Mouse (Mus musculus): ENCODE results near the gene Cmbl. TPM values are rescaled to one million over a fixed set of nuclear protein-coding genes. Genes with fewer than 3 reads are reported as not detected.

Gene Cmbl
- polyA plus RNA-seq, 1 experiment = 5.3 TPM

- Histone ChIP-seq H3K36me3 (ENCODE audit: control insufficient read depth, insufficient read depth) (no peaks in the 10 kb centered on the region), H3K4me3 (ENCODE audit: insufficient read depth, poor library complexity, severe bottlenecking) (no peak overlapping the region), H3K79me3 (ENCODE audit: low read depth) (no peaks in the 10 kb centered on the region), H3K79me2 (ENCODE audit: control insufficient read depth, insufficient read depth) (no peaks in the 10 kb centered on the region), H3ac (ENCODE audit: control insufficient read depth, insufficient read length, low read depth) (no peak overlapping the region), H3K27me3 (ENCODE audit: control insufficient read depth, insufficient read depth, insufficient read length) (no peaks in the 10 kb centered on the region)
- TF ChIP-seq MAX (IDR thresholded peaks at IDR 0.05) = no peak
- no peak for TF ChIP-seq FOSL1 (IDR thresholded peaks at IDR 0.05; ENCODE audit: insufficient read depth, low read length, poor library complexity, severe bottlenecking)
- no peak for TF ChIP-seq CTCF (IDR thresholded peaks at IDR 0.05; ENCODE audit: control insufficient read depth, insufficient read depth, insufficient read length)
- TF ChIP-seq USF1 (IDR thresholded peaks at IDR 0.05; ENCODE audit: low read depth) = no peak
- TF ChIP-seq MYOD1 (IDR thresholded peaks at IDR 0.05; ENCODE audit: control insufficient read depth, insufficient read length, low read depth) = no peak
- no peak for TF ChIP-seq CEBPB (IDR thresholded peaks at IDR 0.05; ENCODE audit: low read depth)
- TF ChIP-seq MYOG (IDR thresholded peaks at IDR 0.05; ENCODE audit: control insufficient read depth, extremely low read depth, insufficient read length) = no peak
Observed at GRCm38 (mm10) chr15:31545058-31545457, 20.1 kb upstream of the Cmbl start.

- no peaks in the 10 kb centered on the region for H3K79me3 ChIP-seq (ENCODE audit: low read depth)
- no peak overlapping the region for H3ac ChIP-seq (ENCODE audit: control insufficient read depth, insufficient read length, low read depth)
- no peak overlapping the region for H3K4me3 ChIP-seq (ENCODE audit: insufficient read depth, poor library complexity, severe bottlenecking)
- no peaks in the 10 kb centered on the region for H3K36me3 ChIP-seq (ENCODE audit: control insufficient read depth, insufficient read depth)
- no peaks in the 10 kb centered on the region for H3K79me2 ChIP-seq (ENCODE audit: control insufficient read depth, insufficient read depth)
- no peaks in the 10 kb centered on the region for H3K27me3 ChIP-seq (ENCODE audit: control insufficient read depth, insufficient read depth, insufficient read length)
- TF ChIP-seq FOSL1 (IDR thresholded peaks at IDR 0.05; ENCODE audit: insufficient read depth, low read length, poor library complexity, severe bottlenecking) = peak; percentile 46
- no peak for TF ChIP-seq CEBPB (IDR thresholded peaks at IDR 0.05; ENCODE audit: low read depth)
- TF ChIP-seq MYOG (IDR thresholded peaks at IDR 0.05; ENCODE audit: control insufficient read depth, extremely low read depth, insufficient read length) = no peak
Observed at GRCm38 (mm10) chr15:31546291-31546690, 18.9 kb upstream of the Cmbl start.

- Histone ChIP-seq H3ac (ENCODE audit: control insufficient read depth, insufficient read length, low read depth) (no peak overlapping the region), H3K4me3 (ENCODE audit: insufficient read depth, poor library complexity, severe bottlenecking) (no peak overlapping the region), H3K79me2 (ENCODE audit: control insufficient read depth, insufficient read depth) (no peaks in the 10 kb centered on the region), H3K79me3 (ENCODE audit: low read depth) (no peaks in the 10 kb centered on the region), H3K27me3 (ENCODE audit: control insufficient read depth, insufficient read depth, insufficient read length) (no peaks in the 10 kb centered on the region), H3K36me3 (ENCODE audit: control insufficient read depth, insufficient read depth) (no peaks in the 10 kb centered on the region)
- TF ChIP-seq MAX (IDR thresholded peaks at IDR 0.05) = no peak
- no peak for TF ChIP-seq CTCF (IDR thresholded peaks at IDR 0.05; ENCODE audit: control insufficient read depth, insufficient read depth, insufficient read length)
- no peak for TF ChIP-seq MYOD1 (IDR thresholded peaks at IDR 0.05; ENCODE audit: control insufficient read depth, insufficient read length, low read depth)
- TF ChIP-seq FOSL1 (IDR thresholded peaks at IDR 0.05; ENCODE audit: insufficient read depth, low read length, poor library complexity, severe bottlenecking) = no peak
- no peak for TF ChIP-seq MYOG (IDR thresholded peaks at IDR 0.05; ENCODE audit: control insufficient read depth, extremely low read depth, insufficient read length)
- TF ChIP-seq CEBPB (IDR thresholded peaks at IDR 0.05; ENCODE audit: low read depth) = no peak
- no peak for TF ChIP-seq USF1 (IDR thresholded peaks at IDR 0.05; ENCODE audit: low read depth)
Observed at GRCm38 (mm10) chr15:31547421-31547820, 17.8 kb upstream of the Cmbl start.

GRCm38 (mm10) chr15:31550381-31550780, 14.8 kb upstream of the Cmbl start:
- no peaks in the 10 kb centered on the region for H3K79me3 ChIP-seq (ENCODE audit: low read depth)
- H3K4me3 ChIP-seq (ENCODE audit: insufficient read depth, poor library complexity, severe bottlenecking) = no peak overlapping the region
- H3ac ChIP-seq (ENCODE audit: control insufficient read depth, insufficient read length, low read depth) = no peak overlapping the region
- TF ChIP-seq CEBPB (IDR thresholded peaks at IDR 0.05; ENCODE audit: low read depth) (no peak), FOSL1 (IDR thresholded peaks at IDR 0.05; ENCODE audit: insufficient read depth, low read length, poor library complexity, severe bottlenecking) (no peak), MYOD1 (IDR thresholded peaks at IDR 0.05; ENCODE audit: control insufficient read depth, insufficient read length, low read depth) (no peak), MAX (IDR thresholded peaks at IDR 0.05) (no peak), USF1 (IDR thresholded peaks at IDR 0.05; ENCODE audit: low read depth) (no peak), CTCF (IDR thresholded peaks at IDR 0.05; ENCODE audit: control insufficient read depth, insufficient read depth, insufficient read length) (no peak), MYOG (IDR thresholded peaks at IDR 0.05; ENCODE audit: control insufficient read depth, extremely low read depth, insufficient read length) (no peak)
- no peaks in the 10 kb centered on the region for H3K27me3 ChIP-seq (ENCODE audit: control insufficient read depth, insufficient read depth, insufficient read length)
- H3K79me2 ChIP-seq (ENCODE audit: control insufficient read depth, insufficient read depth) = no peaks in the 10 kb centered on the region
- no peaks in the 10 kb centered on the region for H3K36me3 ChIP-seq (ENCODE audit: control insufficient read depth, insufficient read depth)

GRCm38 (mm10) chr15:31554855-31555254, 10.3 kb upstream of the Cmbl start:
- no peaks in the 10 kb centered on the region for H3K79me2 ChIP-seq (ENCODE audit: control insufficient read depth, insufficient read depth)
- H3K4me3 ChIP-seq (ENCODE audit: insufficient read depth, poor library complexity, severe bottlenecking) = no peak overlapping the region
- no peaks in the 10 kb centered on the region for H3K36me3 ChIP-seq (ENCODE audit: control insufficient read depth, insufficient read depth)
- TF ChIP-seq MAX (IDR thresholded peaks at IDR 0.05) = no peak
- TF ChIP-seq FOSL1 (IDR thresholded peaks at IDR 0.05; ENCODE audit: insufficient read depth, low read length, poor library complexity, severe bottlenecking) = no peak
- no peak for TF ChIP-seq CEBPB (IDR thresholded peaks at IDR 0.05; ENCODE audit: low read depth)
- no peak for TF ChIP-seq MYOD1 (IDR thresholded peaks at IDR 0.05; ENCODE audit: control insufficient read depth, insufficient read length, low read depth)
- TF ChIP-seq MYOG (IDR thresholded peaks at IDR 0.05; ENCODE audit: control insufficient read depth, extremely low read depth, insufficient read length) = no peak
- TF ChIP-seq USF1 (IDR thresholded peaks at IDR 0.05; ENCODE audit: low read depth) = no peak
- TF ChIP-seq CTCF (IDR thresholded peaks at IDR 0.05; ENCODE audit: control insufficient read depth, insufficient read depth, insufficient read length) = no peak
- H3ac ChIP-seq (ENCODE audit: control insufficient read depth, insufficient read length, low read depth) = no peak overlapping the region
- H3K79me3 ChIP-seq (ENCODE audit: low read depth) = no peaks in the 10 kb centered on the region
- H3K27me3 ChIP-seq (ENCODE audit: control insufficient read depth, insufficient read depth, insufficient read length) = no peaks in the 10 kb centered on the region

- Histone ChIP-seq H3K79me2 (ENCODE audit: control insufficient read depth, insufficient read depth) (no peaks in the 10 kb centered on the region), H3K4me3 (ENCODE audit: insufficient read depth, poor library complexity, severe bottlenecking) (no peak overlapping the region), H3K27me3 (ENCODE audit: control insufficient read depth, insufficient read depth, insufficient read length) (no peaks in the 10 kb centered on the region), H3K79me3 (ENCODE audit: low read depth) (no peaks in the 10 kb centered on the region), H3ac (ENCODE audit: control insufficient read depth, insufficient read length, low read depth) (no peak overlapping the region), H3K36me3 (ENCODE audit: control insufficient read depth, insufficient read depth) (no peaks in the 10 kb centered on the region)
- TF ChIP-seq MAX (IDR thresholded peaks at IDR 0.05) (no peak), CEBPB (IDR thresholded peaks at IDR 0.05; ENCODE audit: low read depth) (no peak), MYOG (IDR thresholded peaks at IDR 0.05; ENCODE audit: control insufficient read depth, extremely low read depth, insufficient read length) (no peak), FOSL1 (IDR thresholded peaks at IDR 0.05; ENCODE audit: insufficient read depth, low read length, poor library complexity, severe bottlenecking) (peak; percentile 57), USF1 (IDR thresholded peaks at IDR 0.05; ENCODE audit: low read depth) (no peak), MYOD1 (IDR thresholded peaks at IDR 0.05; ENCODE audit: control insufficient read depth, insufficient read length, low read depth) (peak; percentile 88), CTCF (IDR thresholded peaks at IDR 0.05; ENCODE audit: control insufficient read depth, insufficient read depth, insufficient read length) (no peak)
Observed at GRCm38 (mm10) chr15:31561390-31561789, 3.8 kb upstream of the Cmbl start.

Data from C2C12 (cell line).